Mouse (Mus musculus) small intestine, adult 2 months (tissue): ENCODE measurements at regions not wholly inside any gene's neighbourhood (a gene's known extent, or its start where the extent isn't known, plus 50 kb on each side); places are given as distances from the start of the nearest gene placed in this dataset.

Experiments used
- H3K27ac ChIP-seq: fragments of 200-500 bp; 2 replicates; pipeline ENCODE4 v1.5.1; 2012; ENCODE audit warnings: low read depth, low read length, control low read depth, inconsistent platforms; ENCODE audit not compliant: insufficient read depth
- H3K27me3 ChIP-seq: fragments of 200-500 bp; 2 replicates; pipeline ENCODE4 v1.6.1; 2012; ENCODE audit warnings: mild to moderate bottlenecking, moderate library complexity, low read length, inconsistent platforms; ENCODE audit not compliant: control insufficient read depth, insufficient read depth
- H3K36me3 ChIP-seq: fragments of 200-500 bp; 2 replicates; pipeline ENCODE4 v1.6.1; 2012; ENCODE audit warnings: mild to moderate bottlenecking, low read length, control low read depth, inconsistent platforms; ENCODE audit not compliant: control insufficient read depth, insufficient read depth
- H3K4me1 ChIP-seq: fragments of 200-500 bp; 2 replicates; pipeline ENCODE4 v1.6.1; 2012; ENCODE audit warnings: low read length, inconsistent platforms, mixed read lengths; ENCODE audit not compliant: control insufficient read depth, insufficient read depth, insufficient read length
- H3K4me3 ChIP-seq: fragments of 200-500 bp; 2 replicates; pipeline ENCODE4 v1.5.1; 2012; ENCODE audit warnings: low read depth, mild to moderate bottlenecking, control low read depth, inconsistent platforms, low read length, moderate library complexity
- CTCF ChIP-seq: fragments of 200-500 bp; IDR thresholded peaks from 2 replicates; pipeline ENCODE4 v1.5.1; 2012; ENCODE audit warnings: low read depth, mild to moderate bottlenecking, control low read depth, inconsistent platforms, low read length, moderate library complexity, mixed read lengths; ENCODE audit not compliant: insufficient replicate concordance, insufficient read length; ENCODE audit errors: extremely low read depth
- POLR2A ChIP-seq: fragments of 200-500 bp; IDR thresholded peaks from 2 replicates; pipeline ENCODE4 v1.6.1; 2012; ENCODE audit warnings: low read depth, mild to moderate bottlenecking, control low read depth, inconsistent platforms, low read length, moderate library complexity
- WGBS: fragments of 180-500 bp; shearing (Covaris S2); methylation state at CpG from one replicate; pipeline ENCODE4 v1.1.7; 2018; 5-methylcytosine and 5-hydroxymethylcytosine counted together

DNA sequence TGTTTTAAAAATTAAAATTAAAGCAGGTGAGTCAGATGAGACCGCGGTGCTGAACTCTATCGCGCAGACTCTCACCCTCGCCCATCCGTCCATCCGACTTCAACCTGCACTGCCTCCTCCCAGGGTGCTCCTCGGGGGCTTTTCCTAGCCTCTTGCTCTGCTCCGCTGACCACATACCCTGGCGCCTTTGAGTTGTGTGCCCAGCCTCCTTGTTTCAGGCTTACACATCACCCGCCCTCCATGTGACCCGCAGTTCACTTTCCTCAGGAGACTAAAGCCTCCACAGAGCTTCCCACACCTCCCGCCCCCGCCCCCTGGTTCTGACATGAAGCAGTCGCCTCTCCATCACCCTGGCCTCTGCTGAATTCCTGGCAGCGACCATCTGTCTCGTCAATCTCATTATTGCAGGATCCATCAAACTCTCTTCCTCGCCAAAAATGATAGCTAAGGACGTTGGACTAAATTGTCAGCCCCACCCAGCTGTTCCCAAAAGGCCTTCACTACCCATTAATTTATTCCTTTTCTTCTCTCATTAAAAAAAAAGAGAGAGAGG is 482.9 kb downstream of the Zfp536 start:
- Histone ChIP-seq H3K4me1 (no peaks in the 10 kb centered on the region), H3K36me3 (no peaks in the 10 kb centered on the region), H3K27me3 (no peaks in the 10 kb centered on the region), H3K27ac (no peak overlapping the region), H3K4me3 (no peak overlapping the region)
- TF ChIP-seq POLR2A: no peak
- no peak for TF ChIP-seq CTCF
- WGBS: 54% methylated on average over 19 of the region's 19 CpGs

DNA sequence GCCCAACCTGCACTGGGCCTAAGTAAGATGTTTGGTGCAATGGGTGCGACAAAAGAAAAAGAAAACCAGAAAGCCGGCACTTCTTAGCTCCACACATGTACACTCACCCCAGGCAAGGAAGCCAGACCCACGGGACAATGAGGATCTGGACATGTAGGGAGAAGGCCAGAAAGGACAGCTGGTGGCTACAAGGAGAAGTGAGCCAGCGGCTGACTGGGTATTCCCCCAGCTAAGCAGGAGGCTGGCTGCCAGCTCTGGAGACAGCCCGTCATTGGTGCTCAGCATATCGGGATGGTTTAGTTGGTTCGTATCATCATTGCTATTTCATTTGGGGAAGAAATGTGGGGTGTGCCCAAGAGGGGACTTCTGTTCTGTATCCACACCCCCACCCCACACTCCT is 481.7 kb downstream of the Zfp536 start:
- no peaks in the 10 kb centered on the region for H3K27me3 ChIP-seq
- H3K27ac ChIP-seq: no peak overlapping the region
- TF ChIP-seq CTCF (no peak), POLR2A (no peak)
- WGBS: 73% methylated on average over 7 of the region's 7 CpGs
- H3K4me3 ChIP-seq: no peak overlapping the region
- H3K4me1 ChIP-seq: no peaks in the 10 kb centered on the region
- H3K36me3 ChIP-seq: no peaks in the 10 kb centered on the region

DNA sequence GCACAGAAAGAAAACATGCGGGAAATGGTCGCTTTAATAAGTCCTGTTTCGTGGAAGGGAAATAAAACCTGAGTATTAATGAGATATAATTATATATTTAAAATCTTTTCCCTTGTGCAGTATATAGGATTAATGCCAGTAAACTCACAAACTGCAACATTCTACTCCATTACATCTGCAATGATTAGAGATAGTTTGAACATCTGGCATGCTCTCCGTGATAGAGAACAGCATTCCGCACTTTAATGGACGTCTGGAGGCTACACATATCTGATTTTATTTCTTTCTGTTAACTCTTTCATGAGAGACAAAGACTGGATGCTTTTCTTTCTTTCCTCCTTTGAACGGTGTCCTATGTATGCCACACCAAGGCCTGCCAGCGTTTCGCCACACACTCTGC is 480.9 kb downstream of the Zfp536 start:
- WGBS: 79% methylated on average over 9 of the region's 9 CpGs
- no peaks in the 10 kb centered on the region for H3K27me3 ChIP-seq
- TF ChIP-seq CTCF (no peak), POLR2A (no peak)
- H3K4me3 ChIP-seq: no peak overlapping the region
- H3K36me3 ChIP-seq: no peaks in the 10 kb centered on the region
- H3K4me1 ChIP-seq: no peaks in the 10 kb centered on the region
- H3K27ac ChIP-seq: no peak overlapping the region

DNA sequence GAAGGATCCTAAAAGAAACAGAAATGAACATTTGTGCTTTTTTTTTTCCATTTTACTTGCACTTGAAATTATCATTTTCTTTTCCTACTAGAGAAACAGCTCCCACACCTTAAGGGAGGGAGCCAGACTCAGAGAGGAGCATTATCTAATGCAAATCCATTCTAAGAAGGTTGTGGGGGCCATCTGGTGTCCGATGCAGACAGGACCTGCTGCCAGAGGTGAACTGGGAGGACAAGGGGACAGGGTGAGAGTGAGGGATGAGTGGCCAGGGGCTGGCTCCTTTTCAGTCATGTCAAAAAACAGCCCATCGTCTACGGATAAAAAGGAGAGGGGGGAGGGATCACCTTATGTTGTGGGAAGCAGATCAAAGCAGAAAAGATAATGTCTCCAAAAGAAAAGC is 474.6 kb downstream of the Zfp536 start:
- TF ChIP-seq CTCF: no peak
- no peak for TF ChIP-seq POLR2A
- Histone ChIP-seq H3K36me3 (no peaks in the 10 kb centered on the region), H3K27me3 (no peaks in the 10 kb centered on the region), H3K27ac (no peak overlapping the region), H3K4me1 (no peaks in the 10 kb centered on the region), H3K4me3 (no peak overlapping the region)
- WGBS: 55% methylated on average over 3 of the region's 3 CpGs

DNA sequence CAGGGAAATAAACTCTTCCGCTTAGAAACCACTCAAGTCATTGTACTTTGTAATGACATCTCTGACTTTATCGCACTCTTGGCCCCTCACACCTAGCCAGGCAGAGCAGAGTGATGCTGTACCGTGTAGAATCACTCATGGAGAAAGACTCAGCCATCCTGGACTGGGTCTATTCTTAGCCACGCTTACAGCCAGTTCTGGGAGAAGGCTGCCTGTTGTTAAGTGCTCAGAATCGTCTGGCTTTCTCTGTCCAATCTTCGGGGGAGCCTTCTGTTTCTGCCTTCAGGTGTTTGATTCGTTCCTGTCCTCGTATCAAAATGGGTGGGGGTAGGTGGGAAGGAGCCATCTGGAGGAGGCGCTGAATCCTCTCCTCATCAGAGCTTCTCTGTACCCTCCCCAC is 468.0 kb downstream of the Zfp536 start:
- no peak overlapping the region for H3K4me3 ChIP-seq
- no peaks in the 10 kb centered on the region for H3K36me3 ChIP-seq
- no peak overlapping the region for H3K27ac ChIP-seq
- H3K27me3 ChIP-seq: no peaks in the 10 kb centered on the region
- TF ChIP-seq CTCF: no peak
- TF ChIP-seq POLR2A: no peak
- no peaks in the 10 kb centered on the region for H3K4me1 ChIP-seq
- WGBS: 76% methylated on average over 9 of the region's 9 CpGs

DNA sequence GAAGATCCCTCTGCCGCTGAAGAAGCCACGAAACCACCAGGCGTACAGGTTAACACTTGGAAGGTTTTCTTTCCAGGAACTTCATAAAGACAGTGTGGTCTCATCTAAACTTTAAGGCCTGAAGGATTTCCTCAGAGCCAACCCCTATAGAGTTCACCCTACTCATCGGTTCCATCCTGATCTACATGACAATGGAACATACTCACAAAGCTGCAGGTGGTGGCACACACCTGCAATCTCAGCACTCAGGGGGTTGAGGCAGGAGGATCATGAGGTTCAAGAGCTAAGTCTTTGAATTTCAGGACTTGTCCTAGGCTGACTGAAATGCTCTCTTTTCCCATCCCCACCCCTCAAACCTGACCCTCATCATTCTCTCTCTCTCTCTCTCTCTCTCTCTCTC is 466.2 kb downstream of the Zfp536 start:
- Histone ChIP-seq H3K27ac (no peak overlapping the region), H3K27me3 (no peaks in the 10 kb centered on the region), H3K4me1 (no peaks in the 10 kb centered on the region), H3K36me3 (no peaks in the 10 kb centered on the region), H3K4me3 (no peak overlapping the region)
- 85% methylated on average over 4 of the region's 4 CpGs for whole genome bisulfite sequencing
- no peak for TF ChIP-seq CTCF
- no peak for TF ChIP-seq POLR2A

DNA sequence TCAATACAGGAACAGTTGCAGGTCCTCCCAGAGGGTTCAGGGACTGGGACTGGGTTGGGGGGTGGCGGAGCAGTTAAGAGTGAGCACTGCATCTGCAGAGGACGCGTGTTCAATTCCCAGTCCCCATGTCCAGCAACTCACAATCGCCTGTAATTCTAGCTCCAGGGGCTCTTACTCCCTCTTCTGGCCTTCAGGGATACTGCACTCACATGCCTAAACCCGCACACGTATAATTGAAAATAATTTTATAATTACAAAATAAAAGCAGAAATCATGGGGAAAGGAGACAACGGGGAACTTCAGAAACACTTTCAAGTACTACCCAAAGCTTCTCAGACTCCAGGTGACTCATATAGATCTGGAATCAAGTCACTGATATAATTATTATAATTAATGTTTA is 448.8 kb downstream of the Zfp536 start:
- H3K27me3 ChIP-seq: no peaks in the 10 kb centered on the region
- 90% methylated on average over 7 of the region's 7 CpGs for WGBS
- no peak overlapping the region for H3K27ac ChIP-seq
- no peak for TF ChIP-seq CTCF
- TF ChIP-seq POLR2A: no peak
- H3K36me3 ChIP-seq: no peaks in the 10 kb centered on the region
- H3K4me3 ChIP-seq: no peak overlapping the region
- no peaks in the 10 kb centered on the region for H3K4me1 ChIP-seq

DNA sequence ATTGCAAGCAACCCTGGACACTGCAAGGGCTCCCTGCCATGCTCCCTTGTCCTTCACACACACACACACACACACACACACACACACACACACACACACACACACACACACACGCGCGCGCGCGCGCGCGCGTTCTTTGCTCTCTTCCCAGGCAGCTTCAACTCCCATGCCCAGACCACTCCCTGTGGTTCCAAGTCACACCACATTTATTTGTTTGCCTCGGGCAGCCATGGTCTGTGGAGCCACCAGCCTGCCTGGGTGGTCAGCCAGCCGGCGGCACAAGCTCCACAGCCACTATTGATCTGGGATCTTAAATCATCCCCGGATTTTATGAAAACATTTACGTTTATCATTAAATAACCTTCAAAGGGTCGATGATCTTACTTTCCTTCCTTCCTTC is 440.0 kb downstream of the Zfp536 start:
- Histone ChIP-seq H3K36me3 (no peaks in the 10 kb centered on the region), H3K27ac (no peak overlapping the region), H3K4me3 (no peak overlapping the region), H3K4me1 (no peaks in the 10 kb centered on the region), H3K27me3 (no peaks in the 10 kb centered on the region)
- 62% methylated on average over 16 of the region's 16 CpGs for WGBS
- TF ChIP-seq CTCF: no peak
- no peak for TF ChIP-seq POLR2A
